Mouse (Mus musculus): ENCODE results near the gene Olfr525.

Gene Olfr525

DNA sequence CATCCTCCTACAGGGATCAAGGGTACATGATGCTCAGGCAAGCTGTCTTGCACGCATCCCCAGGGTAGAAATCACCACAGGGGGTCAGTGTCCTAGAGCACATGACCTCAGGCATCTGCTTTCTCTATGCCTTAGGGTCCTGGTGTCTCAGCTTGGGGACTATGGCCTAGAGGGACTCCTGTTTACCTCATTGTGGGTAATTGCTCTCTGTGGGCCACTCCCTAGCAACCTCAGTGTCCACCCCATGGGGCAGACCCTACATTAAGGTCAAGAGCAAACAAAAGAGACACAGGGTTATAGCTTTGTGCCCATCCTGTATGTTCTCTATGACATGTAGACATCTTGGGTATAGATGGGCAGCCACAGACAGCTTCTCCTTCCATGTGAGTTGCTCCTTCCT lies at the start of gene Olfr525:
TSS of gene Olfr525 (plus strand) at position 301 of the 400 bp plus-strand sequence.
- DNase-seq (ENCODE audit: low spot score in 2 of 2) = no peak

DNA sequence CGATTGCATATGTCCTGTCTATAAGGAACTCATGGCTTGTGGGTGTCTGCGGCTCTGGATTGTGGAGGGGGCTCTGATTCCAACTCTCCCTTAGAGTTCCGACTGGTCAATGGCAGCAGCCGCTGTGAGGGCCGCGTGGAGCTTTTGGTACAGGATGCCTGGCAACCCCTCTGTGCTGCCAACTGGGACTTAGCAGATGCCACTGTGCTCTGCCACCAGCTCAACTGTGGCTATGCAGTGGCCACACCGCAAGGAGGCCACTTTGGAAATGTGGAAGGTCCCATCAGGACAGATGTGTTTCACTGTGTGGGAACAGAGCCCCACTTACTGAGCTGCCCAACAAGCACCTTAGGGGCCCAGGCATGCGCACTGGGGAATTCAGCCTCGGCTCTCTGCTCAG lies 24.9 kb upstream of the Olfr525 start:
- DNase-seq (ENCODE audit: low spot score in 2 of 2) = no peak

DNA sequence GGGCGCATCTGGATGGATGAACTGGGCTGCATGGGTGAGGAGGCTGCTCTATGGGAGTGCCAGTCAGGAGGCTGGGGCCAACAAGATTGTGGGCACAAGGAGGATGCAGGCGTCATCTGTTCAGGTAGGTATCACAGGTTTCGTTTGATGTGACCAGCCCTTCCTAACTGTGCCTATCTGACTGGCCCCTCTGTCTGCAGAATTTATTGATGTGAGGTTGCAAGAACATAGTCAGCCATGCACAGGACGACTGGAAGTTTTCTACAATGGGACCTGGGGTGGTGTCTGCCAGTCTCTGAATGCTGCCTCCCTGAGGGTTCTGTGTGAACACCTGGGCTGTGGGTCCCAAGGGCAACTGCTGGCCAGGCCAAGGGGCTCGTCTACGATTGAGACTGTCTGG lies 23.8 kb upstream of the Olfr525 start:
- DNase-seq (ENCODE audit: low spot score in 2 of 2) = no peak

DNA sequence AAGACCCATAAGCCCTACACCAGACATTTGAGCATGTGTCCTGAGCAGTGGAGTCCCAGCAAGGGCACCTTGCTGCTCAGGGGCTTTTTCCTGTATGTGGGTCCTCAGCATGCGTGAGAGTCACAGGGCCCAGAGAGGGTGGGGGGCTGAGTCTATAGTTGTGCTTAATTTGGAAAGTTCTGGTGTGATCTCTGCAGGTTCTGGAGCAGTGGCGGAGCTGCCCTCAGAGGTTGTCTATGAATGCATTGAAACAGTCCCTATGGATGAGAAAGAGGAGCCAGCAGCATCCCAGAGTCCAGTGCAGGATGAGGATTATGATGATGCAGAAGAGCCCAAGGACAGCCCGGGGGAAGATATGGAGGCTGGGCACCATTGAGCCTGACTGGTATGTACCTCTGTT lies 21.2 kb upstream of the Olfr525 start:
- DNase-seq (ENCODE audit: low spot score in 2 of 2) = no peak

DNA sequence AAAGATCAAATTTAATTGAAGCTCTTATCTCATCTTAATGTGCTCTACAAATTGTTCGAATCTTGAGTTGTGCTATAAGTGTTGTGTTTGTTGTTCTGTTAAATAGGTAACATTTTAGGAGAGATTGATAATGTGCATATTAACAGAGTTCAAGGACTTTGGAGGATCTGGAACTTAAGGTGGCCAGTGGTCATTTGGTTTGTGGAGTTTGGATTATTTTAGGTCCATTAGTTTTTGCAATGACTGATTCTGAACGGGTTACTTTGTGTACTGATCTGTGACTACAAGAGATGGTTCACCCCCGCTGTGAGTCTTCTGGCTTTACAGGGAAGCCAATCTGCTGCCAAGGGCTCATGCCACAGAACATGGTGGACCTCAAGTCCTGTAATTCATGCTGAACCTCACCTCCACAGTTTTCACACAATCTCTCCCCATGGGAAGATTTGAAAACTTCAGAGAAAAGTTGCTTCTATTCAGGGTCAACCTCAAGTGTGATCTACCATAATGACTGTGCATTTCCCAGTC lies 735 bp upstream of the Olfr525 start:
- DNase-seq (ENCODE audit: low spot score in 2 of 2) = no peak

- DNase-seq (ENCODE audit: low spot score in 2 of 2) = no peak
These were observed 477 bp downstream of the Olfr525 start for GRCm38 (mm10) chr7:140321135-140321534.

DNA sequence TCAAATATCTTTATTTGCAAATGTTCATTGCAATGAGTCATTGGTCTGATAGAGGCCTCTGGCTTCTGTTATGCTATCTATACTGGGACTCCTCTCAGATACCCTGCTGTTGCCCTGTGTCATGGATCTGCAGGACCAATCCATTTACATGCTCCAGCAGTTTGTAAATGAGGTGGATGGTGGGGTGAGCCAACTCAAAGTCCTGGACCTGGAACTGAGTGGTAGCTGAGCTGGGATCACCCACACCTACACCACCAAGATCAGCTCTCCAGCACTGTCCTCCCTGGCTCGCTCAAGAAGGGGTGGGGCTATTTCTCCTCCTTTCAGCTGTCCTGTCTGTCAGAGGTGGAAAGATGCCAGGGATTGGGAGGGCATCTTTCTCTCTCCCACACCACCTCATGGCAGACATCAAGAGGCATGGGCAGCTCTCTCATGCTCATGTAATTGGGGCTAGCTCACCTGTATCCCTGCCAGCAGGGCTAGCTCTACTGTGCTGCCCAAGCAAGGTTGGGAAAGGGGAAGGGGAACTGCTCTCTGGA lies 9.2 kb downstream of the Olfr525 start:
- no peak for DNase-seq (ENCODE audit: low spot score in 2 of 2)

DNA sequence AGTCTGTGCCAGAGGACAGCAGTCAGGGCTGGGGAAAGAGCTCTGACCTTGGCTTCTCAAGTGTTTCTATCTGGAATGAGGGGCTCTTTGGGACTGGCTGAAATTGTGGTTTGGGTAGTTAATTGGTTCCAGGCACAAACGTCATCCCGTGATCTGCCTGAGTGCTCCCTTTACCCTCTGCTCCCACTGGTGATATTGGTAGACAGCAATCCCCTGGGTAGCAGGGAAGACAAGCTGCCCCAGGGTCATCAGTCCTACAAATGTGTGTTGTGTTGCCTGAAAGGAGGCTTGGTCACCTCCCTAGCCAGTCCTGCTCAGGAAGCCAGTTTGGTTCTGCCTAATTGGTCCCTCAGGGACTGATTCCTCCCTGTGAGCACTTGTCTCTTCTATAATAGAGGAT lies 13.1 kb downstream of the Olfr525 start, which contains the start of gene Olfr527:
TSS of gene Olfr527 (plus strand) at position 301 of the 400 bp plus-strand sequence.
- DNase-seq (ENCODE audit: low spot score in 2 of 2) = no peak

DNA sequence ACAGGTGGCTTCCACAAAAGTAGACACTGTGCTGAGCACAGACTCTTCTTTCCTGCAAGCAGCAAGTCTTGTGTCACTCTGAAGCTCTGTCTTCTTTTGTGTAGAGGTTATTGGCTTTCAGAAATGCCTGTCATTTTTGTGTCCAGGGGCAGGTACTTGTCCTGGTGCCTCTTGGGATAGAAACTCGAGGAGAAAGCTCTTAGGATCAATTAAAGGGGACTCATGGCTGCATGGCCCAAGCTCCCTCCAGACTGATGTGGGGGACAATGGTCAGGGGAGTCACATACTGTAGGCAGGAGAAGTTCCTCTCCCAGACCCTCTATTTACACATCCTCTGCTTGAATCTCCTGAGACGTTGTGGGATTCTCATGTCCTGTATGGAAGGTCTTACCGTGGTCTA lies 40.9 kb downstream of the Olfr525 start, which contains the start of gene Olfr60:
TSS of gene Olfr60 (minus strand) at position 101 of the 400 bp plus-strand sequence.
- no peak for DNase-seq (ENCODE audit: low spot score in 2 of 2)

GRCm38 (mm10) chr7:140374300-140374699 lies 53.6 kb downstream of the Olfr525 start:
- no peak for DNase-seq (ENCODE audit: low spot score in 2 of 2)

DNA sequence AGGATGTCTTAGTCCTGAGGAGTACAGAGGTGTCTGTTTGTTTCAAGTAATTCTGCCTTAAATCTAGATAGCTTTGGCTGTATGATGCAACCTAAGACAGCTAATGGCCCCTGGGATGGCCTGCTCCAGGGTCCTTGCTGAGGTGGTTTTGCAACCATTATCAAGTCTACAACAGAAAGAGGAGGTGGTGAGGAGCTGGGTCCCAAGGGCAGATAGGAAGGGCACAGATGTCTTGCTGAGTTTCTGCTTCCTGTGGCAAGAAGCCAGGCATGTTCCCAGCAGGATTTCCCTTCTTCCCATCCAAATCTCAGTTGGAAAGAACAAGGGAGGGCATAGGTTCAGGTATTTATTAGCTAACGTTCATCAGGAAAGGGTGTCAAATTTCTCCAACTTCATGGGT lies 55.6 kb downstream of the Olfr525 start, which contains the start of gene Olfr530:
TSS of gene Olfr530 (minus strand) at position 101 of the 400 bp plus-strand sequence.
- no peak for DNase-seq (ENCODE audit: low spot score in 2 of 2)

DNA sequence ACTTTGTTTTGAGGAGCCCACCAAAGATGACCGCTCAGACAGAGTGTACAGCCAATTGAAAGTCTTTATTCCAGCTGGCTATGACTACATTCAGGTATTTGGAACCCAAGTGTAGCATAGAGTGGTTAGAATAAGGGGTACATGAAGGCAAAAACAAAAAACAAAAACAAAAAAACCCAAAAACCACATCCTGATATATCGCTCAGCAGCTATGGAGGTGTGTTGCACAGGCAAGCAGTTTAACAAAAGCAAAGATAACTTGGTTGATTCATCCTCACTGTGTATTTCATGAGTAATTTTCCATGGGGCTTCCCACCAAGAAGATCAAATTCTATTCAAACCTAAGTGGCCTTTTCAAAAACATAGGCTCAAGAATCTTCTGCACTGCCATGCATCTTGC lies 56.3 kb downstream of the Olfr525 start:
- no peak for DNase-seq (ENCODE audit: low spot score in 2 of 2)
